ENCODE assay signal across 11 mouse cellular contexts in genomic region chr5:31250716-31251115, GRCm38 (mm10). TPM values are rescaled to one million over a fixed set of nuclear protein-coding genes. Genes with fewer than 3 reads are reported as not detected.
DNase-seq lines count a peak whose midpoint lies in the region; ATAC-seq and TF ChIP-seq lines count a peak whose summit lies in the region.
"Had no signal": no experiment of that assay in that cellular context is flagged by ENCODE, and none has a peak within 500 bp of the region (broad histone marks: within the 10 kb centered on the region; RNA-seq: fewer than 3 reads in every experiment).

No protein-coding gene starts in this region.

- 0 out of 2 replicates have a peak overlapping the region, but pooled peaks have one; percentile 25 for H3K9ac ChIP-seq in kidney, postnatal 0 days (ENCODE audit: low read depth, low read length)
- H3K9ac ChIP-seq in embryonic facial prominence, embryonic 12.5 days, result peak overlapping the region; percentile 17; the same call in 1 of the 2 replicates
- no peak overlapping the region for H3K9ac ChIP-seq in hindbrain, embryonic 16.5 days (ENCODE audit: low read depth, low read length)
- H3K9ac ChIP-seq in neural tube, embryonic 11.5 days (ENCODE audit: low read length), result no peak overlapping the region

- 38% methylated on average over 4 of the region's 4 CpGs for WGBS in kidney, postnatal 0 days
- WGBS in embryonic facial prominence, embryonic 12.5 days, result 29% methylated on average over 4 of the region's 4 CpGs
- 55% methylated on average over 4 of the region's 4 CpGs for WGBS in hindbrain, embryonic 16.5 days
- 69% methylated on average over 4 of the region's 4 CpGs for WGBS in neural tube, embryonic 11.5 days

- H3K4me1 ChIP-seq in kidney, postnatal 0 days (replicated peaks; ENCODE audit: insufficient read depth, low read length), result 0 out of 2 replicates have a peak, but pooled peaks cover 4% of the 10 kb centered on the region
- H3K4me1 ChIP-seq in embryonic facial prominence, embryonic 12.5 days, result peaks cover 32% of the 10 kb centered on the region
- H3K4me1 ChIP-seq in hindbrain, embryonic 16.5 days (ENCODE audit: control insufficient read depth, insufficient read depth, low read depth, low read length), result no peaks in the 10 kb centered on the region; the same call in 1 of the 2 replicates
- peaks cover 9% of the 10 kb centered on the region; the same call in 1 of the 2 replicates for H3K4me1 ChIP-seq in neural tube, embryonic 11.5 days (ENCODE audit: control insufficient read depth, insufficient read depth, low read length)

- ATAC-seq in kidney, postnatal 0 days (replicated peaks; ENCODE audit: low FRiP score, low read depth), result no peak
- peak; percentile 24; the same call in 1 of the 2 replicates for ATAC-seq in embryonic facial prominence, embryonic 12.5 days (ENCODE audit: insufficient number of reproducible peaks, insufficient read depth, low FRiP score, low TSS enrichment)
- peak; percentile 21; the same call in 1 of the 2 replicates for ATAC-seq in hindbrain, embryonic 16.5 days
- ATAC-seq in neural tube, embryonic 11.5 days (ENCODE audit: insufficient read depth, low FRiP score, low TSS enrichment), result no peak
- no peak for ATAC-seq in monocyte, adult 5-6 weeks (replicated peaks; ENCODE audit: insufficient number of reproducible peaks, low FRiP score, low TSS enrichment, poor library complexity, severe bottlenecking)

- H3K9me3 ChIP-seq in kidney, postnatal 0 days (replicated peaks; ENCODE audit: low read length), result no peaks in the 10 kb centered on the region
- no peaks in the 10 kb centered on the region for H3K9me3 ChIP-seq in embryonic facial prominence, embryonic 12.5 days
- no peaks in the 10 kb centered on the region for H3K9me3 ChIP-seq in hindbrain, embryonic 16.5 days (ENCODE audit: control insufficient read depth, low read length)
- H3K9me3 ChIP-seq in neural tube, embryonic 11.5 days (ENCODE audit: control insufficient read depth, low read length), result no peaks in the 10 kb centered on the region

- DNase-seq in kidney, postnatal 0 days (ENCODE audit: low spot score), result no peak
- DNase-seq in kidney, adult 8-10 months, result no peak
- no peak for DNase-seq in neural tube, embryonic 11.5 days (ENCODE audit: low spot score)
- DNase-seq in right cerebral cortex, adult 2 months (ENCODE audit: low spot score in 2 of 2), result no peak
- DNase-seq in layer of hippocampus, adult 9-11 months, result no peak

- H3K4me3 ChIP-seq in kidney, postnatal 0 days (replicated peaks; ENCODE audit: low read depth, low read length), result no peak overlapping the region
- H3K4me3 ChIP-seq in embryonic facial prominence, embryonic 12.5 days, result no peak overlapping the region
- H3K4me3 ChIP-seq in hindbrain, embryonic 16.5 days (ENCODE audit: low read length), result no peak overlapping the region
- peak overlapping the region; percentile 6; the same call in 1 of the 2 replicates for H3K4me3 ChIP-seq in neural tube, embryonic 11.5 days (ENCODE audit: low read depth, low read length)

- TF ChIP-seq CTCF in kidney, postnatal 0 days (IDR thresholded peaks at IDR 0.05; ENCODE audit: low read depth), result no peak

- no peak overlapping the region for H3K27ac ChIP-seq in kidney, postnatal 0 days
- H3K27ac ChIP-seq in embryonic facial prominence, embryonic 12.5 days, result peak overlapping the region; percentile 70
- H3K27ac ChIP-seq in hindbrain, embryonic 16.5 days (ENCODE audit: low read depth, low read length), result no peak overlapping the region
- no peak overlapping the region for H3K27ac ChIP-seq in neural tube, embryonic 11.5 days (ENCODE audit: low read depth, low read length)

- H3K36me3 ChIP-seq in kidney, postnatal 0 days (ENCODE audit: insufficient read depth, low read length), result peaks cover 59% of the 10 kb centered on the region
- H3K36me3 ChIP-seq in embryonic facial prominence, embryonic 12.5 days, result peaks cover 86% of the 10 kb centered on the region
- H3K36me3 ChIP-seq in hindbrain, embryonic 16.5 days (ENCODE audit: control insufficient read depth, insufficient read depth, low read length), result peaks cover 41% of the 10 kb centered on the region
- H3K36me3 ChIP-seq in neural tube, embryonic 11.5 days (ENCODE audit: control insufficient read depth, insufficient read depth, low read length), result peaks cover 25% of the 10 kb centered on the region

- H3K4me2 ChIP-seq in kidney, postnatal 0 days (ENCODE audit: low read length), result no peak overlapping the region
- H3K4me2 ChIP-seq in embryonic facial prominence, embryonic 12.5 days (replicated peaks), result peak overlapping the region; percentile 49; the same call in 1 of the 2 replicates
- no peak overlapping the region for H3K4me2 ChIP-seq in hindbrain, embryonic 16.5 days (ENCODE audit: low read length)
- H3K4me2 ChIP-seq in neural tube, embryonic 11.5 days (ENCODE audit: low read depth), result no peak overlapping the region

- H3K27me3 ChIP-seq in kidney, postnatal 0 days (ENCODE audit: insufficient read depth, low read length), result no peaks in the 10 kb centered on the region
- no peaks in the 10 kb centered on the region for H3K27me3 ChIP-seq in embryonic facial prominence, embryonic 12.5 days
- H3K27me3 ChIP-seq in hindbrain, embryonic 16.5 days (replicated peaks; ENCODE audit: control insufficient read depth, insufficient read depth, low read length), result no peaks in the 10 kb centered on the region
- no peaks in the 10 kb centered on the region for H3K27me3 ChIP-seq in neural tube, embryonic 11.5 days (ENCODE audit: control insufficient read depth, insufficient read depth, low read length)

RNA-seq across cellular contexts. Expression of gene Krtcap3, which starts 0.8 kb away (rescaled TPM):
- polyA plus RNA-seq in kidney, postnatal 0 days (2015; fragmentation: Nextera tagmentation; extraction: Ambion mirVana), result 28.0 and 31.9 TPM in 2 replicates
- 14.7 and 18.6 TPM in 2 replicates for polyA plus RNA-seq in embryonic facial prominence, embryonic 12.5 days (2016; fragmentation: Nextera tagmentation; extraction: Ambion mirVana)
- 3.1 and 3.2 TPM in 2 replicates for polyA plus RNA-seq in hindbrain, embryonic 16.5 days (2015; fragmentation: Nextera tagmentation; extraction: Ambion mirVana)
- 2.4 and 3.0 TPM in 2 replicates for polyA plus RNA-seq in neural tube, embryonic 11.5 days (2014; fragmentation: Nextera tagmentation; extraction: Ambion mirVana)
- total RNA-seq in monocyte, adult 5-6 weeks (2017), result 2.5 to 14.9 TPM (median 12.9 TPM) in 3 replicates

RNA-seq across cellular contexts. Expression of gene Gm9970, which starts 9.7 kb away (rescaled TPM):
- polyA plus RNA-seq in kidney, postnatal 0 days (2015; fragmentation: Nextera tagmentation; extraction: Ambion mirVana), result 0.82 and 0.92 TPM in 2 replicates
- polyA plus RNA-seq in embryonic facial prominence, embryonic 12.5 days (2016; fragmentation: Nextera tagmentation; extraction: Ambion mirVana), result 0.43 and 1.1 TPM in 2 replicates
- 0.41 TPM in 1 of 2 replicates, not detected in the other for polyA plus RNA-seq in hindbrain, embryonic 16.5 days (2015; fragmentation: Nextera tagmentation; extraction: Ambion mirVana)
- polyA plus RNA-seq in neural tube, embryonic 11.5 days (2014; fragmentation: Nextera tagmentation; extraction: Ambion mirVana), result 0.97 and 1.2 TPM in 2 replicates
- total RNA-seq in monocyte, adult 5-6 weeks (2017), result not detected in 3 replicates
- total RNA-seq: layer of hippocampus, adult 18-20 months; liver, adult 2 months had no signal
- polyA plus RNA-seq: erythroblast, embryonic 14.5 days; liver, adult 2 months had no signal

RNA-seq across cellular contexts. Expression of gene Nrbp1, which starts 10.1 kb away (rescaled TPM):
- polyA plus RNA-seq in kidney, postnatal 0 days (2015; fragmentation: Nextera tagmentation; extraction: Ambion mirVana), result 116 and 123 TPM in 2 replicates
- polyA plus RNA-seq in embryonic facial prominence, embryonic 12.5 days (2016; fragmentation: Nextera tagmentation; extraction: Ambion mirVana), result 151 and 155 TPM in 2 replicates
- polyA plus RNA-seq in hindbrain, embryonic 16.5 days (2015; fragmentation: Nextera tagmentation; extraction: Ambion mirVana), result 167 and 174 TPM in 2 replicates
- 154 and 163 TPM in 2 replicates for polyA plus RNA-seq in neural tube, embryonic 11.5 days (2014; fragmentation: Nextera tagmentation; extraction: Ambion mirVana)
- 322 to 390 TPM (median 323 TPM) in 3 replicates for total RNA-seq in monocyte, adult 5-6 weeks (2017)

RNA-seq across cellular contexts. Expression of gene Ppm1g, which starts 30.2 kb away (rescaled TPM):
- polyA plus RNA-seq in kidney, postnatal 0 days (2015; fragmentation: Nextera tagmentation; extraction: Ambion mirVana), result 85.4 and 92.2 TPM in 2 replicates
- polyA plus RNA-seq in embryonic facial prominence, embryonic 12.5 days (2016; fragmentation: Nextera tagmentation; extraction: Ambion mirVana), result 144 and 147 TPM in 2 replicates
- 172 and 185 TPM in 2 replicates for polyA plus RNA-seq in hindbrain, embryonic 16.5 days (2015; fragmentation: Nextera tagmentation; extraction: Ambion mirVana)
- 162 and 166 TPM in 2 replicates for polyA plus RNA-seq in neural tube, embryonic 11.5 days (2014; fragmentation: Nextera tagmentation; extraction: Ambion mirVana)
- total RNA-seq in monocyte, adult 5-6 weeks (2017), result 124 to 184 TPM (median 154 TPM) in 3 replicates

RNA-seq across cellular contexts. Expression of gene Ift172, which starts 40.2 kb away (rescaled TPM):
- polyA plus RNA-seq in kidney, postnatal 0 days (2015; fragmentation: Nextera tagmentation; extraction: Ambion mirVana), result 17.4 and 20.5 TPM in 2 replicates
- 53.6 and 58.0 TPM in 2 replicates for polyA plus RNA-seq in embryonic facial prominence, embryonic 12.5 days (2016; fragmentation: Nextera tagmentation; extraction: Ambion mirVana)
- polyA plus RNA-seq in hindbrain, embryonic 16.5 days (2015; fragmentation: Nextera tagmentation; extraction: Ambion mirVana), result 31.5 and 38.2 TPM in 2 replicates
- 33.0 and 36.7 TPM in 2 replicates for polyA plus RNA-seq in neural tube, embryonic 11.5 days (2014; fragmentation: Nextera tagmentation; extraction: Ambion mirVana)
- 18.6 to 39.4 TPM (median 21.2 TPM) in 3 replicates for total RNA-seq in monocyte, adult 5-6 weeks (2017)

Comparison
In these comparisons a context has a peak if more than half of its experiments do, and no peak if none do; other contexts are left out.
1. ATAC-seq: peak in embryonic facial prominence, embryonic 12.5 days (single experiment) and hindbrain, embryonic 16.5 days (single experiment); none in kidney, postnatal 0 days (single experiment), neural tube, embryonic 11.5 days (single experiment) and monocyte, adult 5-6 weeks (single experiment).
2. H3K9ac ChIP-seq: peak in kidney, postnatal 0 days (single experiment) and embryonic facial prominence, embryonic 12.5 days (single experiment); none in hindbrain, embryonic 16.5 days (single experiment) and neural tube, embryonic 11.5 days (single experiment).